ENCODE assay signal across 8 mouse cellular contexts in genomic region chr2:76866928-76867327, GRCm38 (mm10).
DNase-seq lines count a peak whose midpoint lies in the region; ATAC-seq and TF ChIP-seq lines count a peak whose summit lies in the region.

No protein-coding gene starts in this region.

- no peaks in the 10 kb centered on the region for H3K9me3 ChIP-seq in kidney, embryonic 15.5 days (replicated peaks)
- no peaks in the 10 kb centered on the region for H3K9me3 ChIP-seq in CH12.LX (replicated peaks; ENCODE audit: low read length)

- TF ChIP-seq EP300 in CH12.LX (IDR thresholded peaks at IDR 0.05; ENCODE audit: low read length), result no peak; the same call in 1 of the 2 replicates

- H3K4me2 ChIP-seq in kidney, embryonic 15.5 days, result no peak overlapping the region
- H3K4me2 ChIP-seq in CH12.LX (ENCODE audit: insufficient read depth, low read depth, poor library complexity, severe bottlenecking), result peak overlapping the region; percentile 29; the same call in 1 of the 2 replicates

- in situ Hi-C loops in CH12.LX (cut with MboI; ENCODE audit: low pct_ligation_motif_present, low pct_unique_long_range_greater_than_20kb, low sequenced_read_pairs), result no loop called here

- ATAC-seq in kidney, embryonic 15.5 days (replicated peaks; ENCODE audit: low FRiP score), result no peak
- ATAC-seq in inflammation-experienced regulatory T-cells, adult 6 months, result peak; percentile 68

- no peaks in the 10 kb centered on the region for H3K4me1 ChIP-seq in kidney, embryonic 15.5 days
- peaks cover 3 to 5% of the 10 kb centered on the region in 2 experiments; a peak in 2 of 4 replicates for H3K4me1 ChIP-seq in CH12.LX (ENCODE audit: control insufficient read depth in 1 of 2, insufficient read depth in 2 of 2)

- peak; percentile 57 to 80 for TF ChIP-seq CTCF in CH12.LX (conservative IDR thresholded peaks at IDR 0.05 in 1 of 2, IDR thresholded peaks at IDR 0.05 in 1 of 2; ENCODE audit: low read depth in 2 of 2, low read length in 2 of 2)

- no peak for TF ChIP-seq POLR2A in CH12.LX (IDR thresholded peaks at IDR 0.05; ENCODE audit: low read depth, low read length)

- peak; percentile 65 for TF ChIP-seq RAD21 in CH12.LX (IDR thresholded peaks at IDR 0.05; ENCODE audit: low read depth, low read length)

- H3K79me2 ChIP-seq in CH12.LX (replicated peaks; ENCODE audit: control insufficient read depth, extremely low read depth, insufficient read depth, poor library complexity, severe bottlenecking), result no peaks in the 10 kb centered on the region

- 21% methylated on average over 4 of the region's 4 CpGs for WGBS in kidney, embryonic 15.5 days

- no peak overlapping the region for H3K27ac ChIP-seq in kidney, embryonic 15.5 days
- no peak overlapping the region for H3K27ac ChIP-seq in CH12.LX (ENCODE audit: insufficient read depth, low read depth)

- H3K9ac ChIP-seq in kidney, embryonic 15.5 days, result no peak overlapping the region
- no peak overlapping the region for H3K9ac ChIP-seq in CH12.LX (ENCODE audit: insufficient read depth, low read depth)

- no peak overlapping the region for H3K4me3 ChIP-seq in kidney, embryonic 15.5 days (replicated peaks)
- no peak overlapping the region for H3K4me3 ChIP-seq in CH12.LX (replicated peaks in 1 of 3; ENCODE audit: low read depth in 2 of 3, low read length in 2 of 3, poor library complexity in 1 of 3)

- DNase-seq in kidney, postnatal 14 days, result peak; percentile 5
- DNase-seq in CH12.LX (ENCODE audit: extremely low read depth) (peak; percentile 61), adipocyte (ENCODE audit: low spot score) (peak; percentile 57)
- no peak for DNase-seq in adrenal gland, adult 2 months
- no peak for DNase-seq in adrenal gland, postnatal 14 days
- no peak for DNase-seq in testis, postnatal 14 days (ENCODE audit: low spot score)

- H3K36me3 ChIP-seq in kidney, embryonic 15.5 days, result no peaks in the 10 kb centered on the region
- H3K36me3 ChIP-seq in CH12.LX (replicated peaks in 1 of 2; ENCODE audit: control insufficient read depth in 1 of 2, insufficient read depth in 1 of 2, low read length in 1 of 2), result no peaks in the 10 kb centered on the region

- dilution Hi-C loops in CH12.LX (cut with MboI; ENCODE audit: extremely low pct_ligation_motif_present, extremely low pct_unique_long_range_greater_than_20kb, low sequenced_read_pairs), result no loop called here

- no peaks in the 10 kb centered on the region for H3K27me3 ChIP-seq in kidney, embryonic 15.5 days
- no peaks in the 10 kb centered on the region for H3K27me3 ChIP-seq in CH12.LX (replicated peaks)

TF ChIP-seq in CH12.LX, 34 proteins besides CTCF, POLR2A, EP300 and RAD21:
- TF ChIP-seq POLR2AphosphoS2 (IDR thresholded peaks at IDR 0.05; ENCODE audit: low read depth, low read length) (no peak), BHLHE40 (IDR thresholded peaks at IDR 0.05; ENCODE audit: low read depth, low read length) (0 out of 2 replicates have a peak, but pooled peaks have one; percentile 11), RCOR1 (conservative IDR thresholded peaks at IDR 0.05; ENCODE audit: low read depth, low read length) (no peak), ZMIZ1 (IDR thresholded peaks at IDR 0.05; ENCODE audit: low read depth, low read length) (no peak), ZKSCAN1 (IDR thresholded peaks at IDR 0.05; ENCODE audit: borderline replicate concordance, low read depth, low read length) (no peak), IRF4 (IDR thresholded peaks at IDR 0.05; ENCODE audit: low read depth, low read length) (0 out of 2 replicates have a peak, but pooled peaks have one; percentile 16), TBP (conservative IDR thresholded peaks at IDR 0.05; ENCODE audit: low read depth, low read length) (no peak), JUN (IDR thresholded peaks at IDR 0.05; ENCODE audit: insufficient read depth, low read depth, low read length) (no peak), USF1 (IDR thresholded peaks at IDR 0.05; ENCODE audit: low read depth, low read length) (no peak), TCF12 (IDR thresholded peaks at IDR 0.05; ENCODE audit: low read depth, low read length) (no peak), ZC3H11A (IDR thresholded peaks at IDR 0.05; ENCODE audit: low read depth, low read length) (no peak), ELF1 (IDR thresholded peaks at IDR 0.05; ENCODE audit: low read depth, low read length) (peak; percentile 62), MAX (IDR thresholded peaks at IDR 0.05; ENCODE audit: low read length) (0 out of 2 replicates have a peak, but pooled peaks have one; percentile 23), CHD2 (IDR thresholded peaks at IDR 0.05; ENCODE audit: low read length) (no peak), E2F4 (IDR thresholded peaks at IDR 0.05; ENCODE audit: insufficient replicate concordance, low read depth, low read length) (no peak), NELFE (IDR thresholded peaks at IDR 0.05; ENCODE audit: low read depth, low read length) (no peak), ETS1 (conservative IDR thresholded peaks at IDR 0.05; ENCODE audit: low read depth, low read length) (no peak), ZNF384 (IDR thresholded peaks at IDR 0.05; ENCODE audit: low read depth, low read length) (no peak), KAT2A (IDR thresholded peaks at IDR 0.05; ENCODE audit: insufficient replicate concordance, low read length) (no peak), SIN3A (IDR thresholded peaks at IDR 0.05; ENCODE audit: low read length) (no peak), SMC3 (IDR thresholded peaks at IDR 0.05; ENCODE audit: low read depth, low read length) (peak; percentile 59), HCFC1 (IDR thresholded peaks at IDR 0.05; ENCODE audit: low read depth, low read length) (peak; percentile 25; the same call in 1 of the 2 replicates), MYC (IDR thresholded peaks at IDR 0.05; ENCODE audit: low read depth, low read length) (0 out of 2 replicates have a peak, but pooled peaks have one; percentile 38)

Comparison
In these comparisons a context has a peak if more than half of its experiments do, and no peak if none do; other contexts are left out.
1. DNase-seq: peak in kidney, postnatal 14 days (single experiment), CH12.LX (single experiment) and adipocyte (single experiment); none in adrenal gland, adult 2 months (single experiment), adrenal gland, postnatal 14 days (single experiment) and testis, postnatal 14 days (single experiment).